Mouse (Mus musculus) MEL (cell line): Measurements from ENCODE around the gene Hist2h3b. TPM values are rescaled to one million over a fixed set of nuclear protein-coding genes. Genes with fewer than 3 reads are reported as not detected.

ENCODE experiments used
- DNase-seq: peaks from one replicate; pipeline ENCODE4 v3.0.0; 2011; ENCODE audit warnings: low read depth, low spot score
- H3K27ac ChIP-seq: 2 replicates; pipeline ENCODE4 v1.5.1; 2012; ENCODE audit warnings: low read depth, mild to moderate bottlenecking, control low read depth, low read length, moderate library complexity; ENCODE audit not compliant: control insufficient read depth
- H3K27me3 ChIP-seq, 2 experiments: fragments of 150-350 bp in 1 of 2; sonication (generic) in 1 of 2; 2 replicates each; pipeline ENCODE4 v1.6.1; 2012; ENCODE audit warnings: low read length in 2 of 2, mild to moderate bottlenecking in 2 of 2, improper control_type of control experiment in 1 of 2, moderate library complexity in 1 of 2; ENCODE audit not compliant: insufficient read depth in 2 of 2, control insufficient read depth in 1 of 2
- H3K36me3 ChIP-seq, 2 experiments: 2 replicates each; pipeline ENCODE4 v1.6.1; 2012 to 2014; ENCODE audit warnings: low read length in 2 of 2, improper control_type of control experiment in 1 of 2, inconsistent platforms in 1 of 2, mild to moderate bottlenecking in 1 of 2; ENCODE audit not compliant: insufficient read depth in 2 of 2, control insufficient read depth in 1 of 2
- H3K4me1 ChIP-seq, 2 experiments: fragments of 150-350 bp in 1 of 2; sonication (generic) in 1 of 2; 2 replicates each; pipeline ENCODE4 v1.6.1; 2012; ENCODE audit warnings: low read length in 2 of 2, improper control_type of control experiment in 1 of 2, mild to moderate bottlenecking in 1 of 2; ENCODE audit not compliant: insufficient read depth in 2 of 2, control insufficient read depth in 1 of 2
- H3K4me3 ChIP-seq, 2 experiments: fragments of 150-350 bp in 1 of 2; sonication (generic) in 1 of 2; 2 replicates each; pipeline ENCODE4 v1.5.1; 2012; ENCODE audit warnings: low read depth in 2 of 2, low read length in 2 of 2, mild to moderate bottlenecking in 2 of 2, moderate library complexity in 2 of 2, control low read depth in 1 of 2, improper control_type of control experiment in 1 of 2; ENCODE audit not compliant: control insufficient read depth in 1 of 2, insufficient read depth in 1 of 2
- H3K79me2 ChIP-seq: 2 replicates; pipeline ENCODE4 v1.6.1; 2012; ENCODE audit warnings: mild to moderate bottlenecking, low read length, moderate library complexity; ENCODE audit not compliant: control insufficient read depth, poor library complexity, insufficient read depth
- H3K9ac ChIP-seq: 2 replicates; pipeline ENCODE4 v1.6.1; 2012; ENCODE audit warnings: low read depth, mild to moderate bottlenecking, control low read depth, low read length, moderate library complexity; ENCODE audit not compliant: control insufficient read depth, poor library complexity, severe bottlenecking
- H3K9me3 ChIP-seq: fragments of 150-350 bp; sonication (generic); replicated peaks from 2 replicates; pipeline ENCODE4 v1.6.1; 2012; ENCODE audit warnings: mild to moderate bottlenecking, low read length, improper control_type of control experiment, moderate library complexity; ENCODE audit not compliant: insufficient read depth
- CHD1 ChIP-seq: IDR thresholded peaks from 2 replicates; pipeline ENCODE4 v1.6.1; 2012; ENCODE audit warnings: low read depth, mild to moderate bottlenecking, inconsistent platforms, low read length, improper control_type of control experiment
- CHD2 ChIP-seq: IDR thresholded peaks from 2 replicates; pipeline ENCODE4 v1.6.1; 2011; ENCODE audit warnings: low read length, improper control_type of control experiment
- E2F4 ChIP-seq: IDR thresholded peaks from 2 replicates; pipeline ENCODE4 v1.6.1; 2011; ENCODE audit warnings: low read depth, low read length, improper control_type of control experiment, borderline replicate concordance
- ELF1 ChIP-seq: IDR thresholded peaks from 2 replicates; pipeline ENCODE4 v1.6.1; 2014; ENCODE audit warnings: low read depth, mild to moderate bottlenecking, inconsistent platforms, low read length, improper control_type of control experiment, moderate library complexity
- EP300 ChIP-seq, 2 experiments: IDR thresholded peaks; 2 replicates each; pipeline ENCODE4 v1.6.1; 2011; ENCODE audit warnings: improper control_type of control experiment in 2 of 2, low read length in 2 of 2, low read depth in 1 of 2, mild to moderate bottlenecking in 1 of 2
- ETS1 ChIP-seq: IDR thresholded peaks from 2 replicates; pipeline ENCODE4 v1.6.1; 2012; ENCODE audit warnings: low read depth, mild to moderate bottlenecking, inconsistent platforms, low read length, improper control_type of control experiment, moderate library complexity
- HCFC1 ChIP-seq: IDR thresholded peaks from 2 replicates; pipeline ENCODE4 v1.6.1; 2012; ENCODE audit warnings: low read depth, mild to moderate bottlenecking, inconsistent platforms, low read length, improper control_type of control experiment, moderate library complexity
- JUND ChIP-seq: IDR thresholded peaks from 2 replicates; pipeline ENCODE4 v1.6.1; 2011; ENCODE audit warnings: low read depth, mild to moderate bottlenecking, improper control_type of control experiment, low read length
- MAX ChIP-seq: IDR thresholded peaks from 2 replicates; pipeline ENCODE4 v1.6.1; 2011; ENCODE audit warnings: low read length, improper control_type of control experiment
- MAZ ChIP-seq: IDR thresholded peaks from 2 replicates; pipeline ENCODE4 v1.6.1; 2012; ENCODE audit warnings: low read depth, mild to moderate bottlenecking, inconsistent platforms, low read length, improper control_type of control experiment
- MEF2A ChIP-seq: IDR thresholded peaks from 2 replicates; pipeline ENCODE4 v1.6.1; 2014; ENCODE audit warnings: low read depth, mild to moderate bottlenecking, inconsistent platforms, low read length, improper control_type of control experiment; ENCODE audit not compliant: poor library complexity, insufficient replicate concordance, severe bottlenecking; ENCODE audit errors: extremely low read depth
- MXI1 ChIP-seq: IDR thresholded peaks from 2 replicates; pipeline ENCODE4 v1.6.1; 2011; ENCODE audit warnings: mild to moderate bottlenecking, low read depth, low read length, improper control_type of control experiment
- NELFE ChIP-seq: IDR thresholded peaks from 2 replicates; pipeline ENCODE4 v1.6.1; 2011; ENCODE audit warnings: low read depth, low read length, improper control_type of control experiment
- NRF1 ChIP-seq: IDR thresholded peaks from 2 replicates; pipeline ENCODE4 v1.6.1; 2014; ENCODE audit warnings: low read depth, mild to moderate bottlenecking, inconsistent platforms, low read length, improper control_type of control experiment, moderate library complexity; ENCODE audit not compliant: poor library complexity, insufficient read depth, severe bottlenecking
- POLR2AphosphoS5 ChIP-seq: IDR thresholded peaks from 2 replicates; pipeline ENCODE4 v1.6.1; 2012; ENCODE audit warnings: low read depth, borderline replicate concordance, mild to moderate bottlenecking, inconsistent platforms, low read length, moderate library complexity, mixed read lengths
- RAD21 ChIP-seq: IDR thresholded peaks from 2 replicates; pipeline ENCODE4 v1.6.1; 2011; ENCODE audit warnings: mild to moderate bottlenecking, low read depth, low read length, improper control_type of control experiment
- SIN3A ChIP-seq: IDR thresholded peaks from 2 replicates; pipeline ENCODE4 v1.6.1; 2012; ENCODE audit warnings: low read length, improper control_type of control experiment, inconsistent platforms
- SMC3 ChIP-seq: IDR thresholded peaks from 2 replicates; pipeline ENCODE4 v1.6.1; 2011; ENCODE audit warnings: low read depth, low read length, improper control_type of control experiment
- TAL1 ChIP-seq: IDR thresholded peaks from 2 replicates; pipeline ENCODE4 v1.6.1; 2012; ENCODE audit warnings: mild to moderate bottlenecking, inconsistent platforms, low read length, moderate library complexity, mixed read lengths
- TBP ChIP-seq: IDR thresholded peaks from 2 replicates; pipeline ENCODE4 v1.8.0; 2011; ENCODE audit warnings: low read depth, low read length, improper control_type of control experiment
- TCF12 ChIP-seq: IDR thresholded peaks from 2 replicates; pipeline ENCODE4 v1.6.1; 2014; ENCODE audit warnings: low read depth, mild to moderate bottlenecking, inconsistent platforms, low read length, improper control_type of control experiment, moderate library complexity
- UBTF ChIP-seq: IDR thresholded peaks from 2 replicates; pipeline ENCODE4 v1.6.1; 2012; ENCODE audit warnings: low read depth, mild to moderate bottlenecking, inconsistent platforms, low read length, improper control_type of control experiment, moderate library complexity, borderline replicate concordance; ENCODE audit not compliant: insufficient read depth
- USF1 ChIP-seq: IDR thresholded peaks from 2 replicates; pipeline ENCODE4 v1.6.1; 2014; ENCODE audit warnings: low read depth, mild to moderate bottlenecking, inconsistent platforms, low read length, improper control_type of control experiment, moderate library complexity
- USF2 ChIP-seq, 2 experiments: IDR thresholded peaks; 2 replicates each; pipeline ENCODE4 v1.6.1; 2011 to 2012; ENCODE audit warnings: improper control_type of control experiment in 2 of 2, low read length in 2 of 2, borderline replicate concordance in 1 of 2, inconsistent platforms in 1 of 2, low read depth in 1 of 2, mild to moderate bottlenecking in 1 of 2; ENCODE audit not compliant: insufficient read depth in 1 of 2
- ZC3H11A ChIP-seq: IDR thresholded peaks from 2 replicates; pipeline ENCODE4 v1.6.1; 2012; ENCODE audit warnings: low read depth, mild to moderate bottlenecking, inconsistent platforms, low read length, improper control_type of control experiment
- ZKSCAN1 ChIP-seq: IDR thresholded peaks from 2 replicates; pipeline ENCODE4 v1.6.1; 2012; ENCODE audit warnings: low read depth, mild to moderate bottlenecking, inconsistent platforms, low read length, improper control_type of control experiment, moderate library complexity
- ZNF384 ChIP-seq: IDR thresholded peaks from 2 replicates; pipeline ENCODE4 v1.6.1; 2012; ENCODE audit warnings: low read depth, mild to moderate bottlenecking, inconsistent platforms, low read length, improper control_type of control experiment
- polyA plus RNA-seq, 2 experiments: library from polyadenylated mRNA; stranded (reverse) in 1 of 2; unstranded in 1 of 2; fragments of >175 nt in 1 of 2; fragments of >200 nt in 1 of 2; gene quantifications; 2 replicates each; pipeline versions ENCODE4 v1.2.1 to v1.2.4; 2012; ENCODE audit warnings: low replicate concordance in 2 of 2, low read depth in 1 of 2; ENCODE audit not compliant: insufficient read length in 2 of 2, insufficient read depth in 1 of 2, missing spikeins in 1 of 2
- total RNA-seq: library from RNA; depleted of rRNA; stranded (reverse); fragments of 300-350 nt; gene quantifications from 2 replicates; pipeline ENCODE4 v1.2.3, GENCODE M21; 2012

Hist2h3b gene
- total and polyA plus RNA-seq, 3 experiments: 71.7 to 3,962 TPM; not detected in 1

DNA sequence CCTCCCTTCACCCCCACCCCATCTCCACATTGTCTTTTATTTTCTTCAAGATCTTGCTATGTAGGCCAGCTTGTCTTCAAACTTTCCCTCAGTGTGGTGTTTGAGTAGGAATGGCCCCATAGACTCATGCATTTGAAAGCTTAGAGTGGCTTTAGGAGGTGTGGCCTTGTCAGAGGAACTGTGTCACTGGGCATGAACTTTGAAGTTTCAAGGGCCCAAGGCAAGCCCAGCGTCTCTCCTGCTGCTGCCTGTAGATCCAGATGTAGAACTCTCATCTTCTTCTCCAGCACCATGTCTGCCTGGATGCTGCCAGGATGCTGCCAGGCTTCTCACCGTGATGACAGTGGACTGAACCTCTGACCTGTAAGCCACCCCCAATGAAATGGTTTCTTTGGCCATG is 39.6 kb upstream of the Hist2h3b start:
- DNase-seq: no peak
- Histone ChIP-seq H3K79me2 (no peaks in the 10 kb centered on the region), H3K4me3 (no peak overlapping the region), H3K9ac (no peak overlapping the region), H3K27ac (no peak overlapping the region), H3K4me1 (peaks cover 18 to 44% of the 10 kb centered on the region in 2 experiments), H3K36me3 (peaks cover 0 to 43% of the 10 kb centered on the region in 2 experiments; a peak in 2 of 4 replicates), H3K27me3 (no peaks in the 10 kb centered on the region), H3K9me3 (no peaks in the 10 kb centered on the region)
- TF ChIP-seq TAL1: no peak
- TF ChIP-seq ETS1: no peak
- TF ChIP-seq SIN3A: no peak
- TF ChIP-seq ELF1: no peak
- TF ChIP-seq NRF1: no peak
- no peak for TF ChIP-seq HCFC1
- no peak for TF ChIP-seq POLR2AphosphoS5
- TF ChIP-seq UBTF: no peak
- no peak for TF ChIP-seq RAD21
- no peak for TF ChIP-seq USF2 (IDR thresholded peaks at IDR 0.05; ENCODE audit: borderline replicate concordance in 1 of 2, insufficient read depth in 1 of 2, low read depth in 1 of 2, low read length in 2 of 2)
- no peak for TF ChIP-seq ZNF384
- no peak for TF ChIP-seq USF1
- no peak for TF ChIP-seq MXI1
- no peak for TF ChIP-seq NELFE
- no peak for TF ChIP-seq ZKSCAN1
- TF ChIP-seq MAX: no peak
- TF ChIP-seq CHD2: no peak
- TF ChIP-seq MEF2A: no peak
- TF ChIP-seq ZC3H11A: no peak

- H3K9ac ChIP-seq: no peak overlapping the region
- no peaks in the 10 kb centered on the region for H3K79me2 ChIP-seq
- DNase-seq: peak; percentile 45
- no peaks in the 10 kb centered on the region for H3K27me3 ChIP-seq
- no peak overlapping the region for H3K4me3 ChIP-seq
- TF ChIP-seq TAL1 (no peak), ZC3H11A (no peak), E2F4 (no peak), ZKSCAN1 (no peak), MXI1 (no peak), USF1 (no peak), SMC3 (no peak), EP300 (IDR thresholded peaks at IDR 0.05; ENCODE audit: low read depth in 1 of 2, low read length in 2 of 2) (no peak), HCFC1 (no peak), TCF12 (no peak), NELFE (no peak), JUND (no peak), MAZ (no peak), TBP (no peak), CHD1 (no peak)
- no peak overlapping the region for H3K27ac ChIP-seq
- peaks cover 15 to 32% of the 10 kb centered on the region in 2 experiments for H3K4me1 ChIP-seq
- H3K9me3 ChIP-seq: no peaks in the 10 kb centered on the region
- peaks cover 0 to 32% of the 10 kb centered on the region in 2 experiments; a peak in 2 of 4 replicates for H3K36me3 ChIP-seq
Measured at GRCm38 (mm10) chr3:96230404-96230803, 38.0 kb upstream of the Hist2h3b start.
